Mouse (Mus musculus): ENCODE results near the gene Fut7.
A peak's percentile ranks its signal among the peaks of the same experiment; 100 is the strongest.
"Not testable (repeated sequence)": the region's sequence is repeated elsewhere in the genome, so short reads cannot be mapped to it uniquely, and the experiment has no call there.

Fut7 gene

GRCm38 (mm10) chr2:25422587-25423410 lies at the start of gene Fut7:
Gene Fut7 (plus strand): TSS chr2:25423267.
- DNase-seq (ENCODE audit: low spot score): no peak

GRCm38 (mm10) chr2:25373431-25373830 lies 49.6 kb upstream of the Fut7 start:
- no peak for DNase-seq (ENCODE audit: low spot score)

DNA sequence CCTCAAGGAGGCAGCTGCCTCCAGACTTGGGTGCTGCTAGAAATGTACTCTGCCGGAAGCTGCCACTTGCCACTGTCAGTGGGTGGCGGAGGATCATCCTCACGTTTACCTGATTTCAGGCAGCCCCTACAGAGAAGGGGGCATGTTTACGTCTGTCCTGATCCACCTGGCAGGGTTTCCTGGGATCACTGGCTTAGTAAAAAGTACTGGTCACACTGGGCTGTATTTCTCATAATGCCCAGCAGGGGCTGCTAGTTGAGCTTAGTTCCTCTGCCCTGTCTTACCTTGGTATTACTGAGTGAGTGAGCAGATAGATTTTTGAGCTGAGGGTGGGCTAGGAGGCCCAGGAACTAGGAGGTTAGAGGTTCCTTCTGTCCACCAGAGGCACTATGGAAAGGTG lies 46.5 kb upstream of the Fut7 start:
- no peak for DNase-seq (ENCODE audit: low spot score)

DNA sequence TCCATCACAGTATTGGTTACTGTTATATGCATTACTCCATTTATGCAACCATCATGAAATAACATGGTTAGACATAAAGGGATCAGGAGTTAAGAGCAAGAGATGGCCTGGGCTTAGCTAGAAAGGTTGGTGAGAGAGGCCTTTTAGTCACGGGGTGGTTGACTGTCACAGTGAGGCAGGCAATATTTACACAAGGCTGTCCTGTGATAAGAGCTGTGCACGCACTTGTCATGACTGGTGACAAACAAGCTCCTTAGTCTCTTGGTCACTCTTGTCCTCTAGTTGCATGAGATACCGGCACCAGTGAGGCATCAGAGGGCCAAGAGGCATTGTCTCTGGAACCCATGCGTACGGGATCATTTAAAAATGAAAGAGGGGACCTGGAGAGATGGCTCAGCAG lies 38.6 kb upstream of the Fut7 start:
- no peak for DNase-seq (ENCODE audit: low spot score)

DNA sequence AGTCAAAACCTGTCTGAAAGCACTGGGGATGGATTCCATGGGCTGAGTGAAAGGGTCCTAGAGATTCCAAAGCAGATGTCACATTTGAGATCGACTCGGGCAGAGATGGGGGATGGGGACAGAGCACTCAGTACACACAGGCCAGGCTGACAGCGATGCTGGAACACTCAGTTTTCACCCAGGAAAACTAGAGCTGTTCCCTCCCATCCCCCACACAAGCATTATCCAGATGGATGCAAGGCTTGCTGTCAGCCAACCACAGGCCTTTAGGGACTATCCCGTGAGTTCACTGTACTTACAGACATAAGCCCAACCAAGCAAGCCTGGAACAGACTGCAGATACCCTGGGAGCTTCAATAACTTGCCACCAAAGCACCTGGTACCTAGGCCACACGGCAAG lies 31.8 kb upstream of the Fut7 start:
- no peak for DNase-seq (ENCODE audit: low spot score)

GRCm38 (mm10) chr2:25394281-25395221 lies 28.5 kb upstream of the Fut7 start:
- no peak for DNase-seq (ENCODE audit: low spot score)

- DNase-seq (ENCODE audit: low spot score): no peak
Measured at GRCm38 (mm10) chr2:25395721-25396596, 27.1 kb upstream of the Fut7 start, which contains the start of gene Entpd2. Gene Entpd2 (plus strand): TSS chr2:25395874.

- DNase-seq (ENCODE audit: low spot score): no peak
Measured at GRCm38 (mm10) chr2:25396597-25396983, 26.5 kb upstream of the Fut7 start.

DNA sequence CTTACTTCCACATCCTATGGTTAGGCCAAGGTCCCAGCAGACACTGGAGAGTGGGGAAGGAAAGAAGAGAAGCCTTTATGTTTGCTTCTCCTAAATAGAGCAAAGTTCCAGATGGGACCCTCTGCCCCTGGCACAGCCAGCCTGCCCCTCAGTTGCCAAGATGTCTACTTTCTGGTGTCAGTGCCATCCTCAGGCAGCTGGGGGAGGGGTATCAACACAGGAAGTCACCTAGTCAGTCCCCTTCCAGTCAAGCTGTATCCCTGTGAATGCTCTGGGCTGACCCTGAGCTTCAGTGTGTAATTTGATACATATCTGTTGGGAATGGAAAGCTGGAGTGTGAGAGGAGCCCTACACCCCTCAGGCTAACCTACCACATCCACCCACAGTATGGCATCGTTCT lies 26.1 kb upstream of the Fut7 start:
- DNase-seq (ENCODE audit: low spot score): no peak

- no peak for DNase-seq (ENCODE audit: low spot score)
Measured at GRCm38 (mm10) chr2:25398065-25398464, 25.0 kb upstream of the Fut7 start.

DNA sequence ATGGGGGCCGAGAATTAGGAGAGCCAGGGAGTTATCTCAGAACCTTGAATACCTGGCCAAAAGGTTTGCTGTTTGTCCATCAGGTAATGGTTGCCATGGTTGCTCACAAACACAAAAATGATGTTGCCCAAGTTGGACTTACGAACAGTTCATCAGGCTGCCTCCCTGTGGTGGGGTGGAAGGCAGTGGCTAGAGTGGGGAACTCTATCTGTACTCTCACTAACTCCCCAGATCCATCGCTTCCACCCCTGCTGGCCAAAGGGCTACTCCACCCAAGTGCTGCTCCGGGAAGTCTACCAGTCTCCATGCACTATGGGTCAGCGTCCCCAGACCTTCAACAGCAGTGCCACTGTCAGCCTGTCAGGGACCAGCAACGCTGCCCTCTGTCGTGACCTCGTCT lies 24.0 kb upstream of the Fut7 start, which contains the start of gene Npdc1:
TSS of gene Npdc1 (plus strand) at position 301 of the 400 bp plus-strand sequence.
- DNase-seq (ENCODE audit: low spot score): no peak

DNA sequence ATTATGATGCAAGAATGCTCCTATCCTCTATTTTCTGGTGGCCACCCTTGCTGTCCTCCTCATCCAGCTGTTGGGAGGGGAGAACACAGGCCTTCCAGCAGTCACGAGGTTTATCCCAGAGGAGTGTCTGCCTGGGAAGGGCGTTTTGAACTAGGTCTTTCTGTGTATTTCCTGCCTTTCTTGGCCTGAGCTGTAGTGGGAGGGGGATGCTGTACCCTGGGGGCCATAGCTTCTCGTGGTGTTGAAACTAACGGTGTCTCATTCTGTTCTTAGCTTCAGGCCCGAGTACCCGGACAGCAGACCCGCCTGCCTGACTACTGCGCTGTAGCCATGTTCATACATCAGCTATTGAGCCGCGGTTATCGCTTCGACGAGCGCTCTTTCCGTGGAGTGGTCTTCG lies 22.8 kb upstream of the Fut7 start:
- DNase-seq (ENCODE audit: low spot score): no peak

DNA sequence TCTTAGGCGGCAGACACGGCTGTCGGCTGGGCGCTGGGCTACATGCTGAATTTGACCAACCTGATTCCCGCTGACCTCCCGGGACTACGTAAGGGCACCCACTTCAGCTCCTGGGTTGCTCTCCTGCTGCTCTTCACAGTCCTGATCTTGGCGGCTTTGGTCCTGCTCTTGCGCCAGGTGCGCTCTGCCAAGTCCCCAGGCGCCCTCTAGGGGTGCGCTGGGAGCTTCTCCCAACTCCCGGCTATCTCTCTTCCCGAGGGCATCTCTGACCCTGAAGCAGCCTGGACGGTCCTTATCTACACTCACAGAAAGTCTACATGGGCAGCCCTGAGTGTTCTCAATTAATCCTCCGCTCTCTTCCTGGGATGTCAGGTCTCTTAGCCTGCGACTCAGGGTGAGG lies 22.3 kb upstream of the Fut7 start:
- peak; percentile 59 for DNase-seq (ENCODE audit: low spot score)

DNA sequence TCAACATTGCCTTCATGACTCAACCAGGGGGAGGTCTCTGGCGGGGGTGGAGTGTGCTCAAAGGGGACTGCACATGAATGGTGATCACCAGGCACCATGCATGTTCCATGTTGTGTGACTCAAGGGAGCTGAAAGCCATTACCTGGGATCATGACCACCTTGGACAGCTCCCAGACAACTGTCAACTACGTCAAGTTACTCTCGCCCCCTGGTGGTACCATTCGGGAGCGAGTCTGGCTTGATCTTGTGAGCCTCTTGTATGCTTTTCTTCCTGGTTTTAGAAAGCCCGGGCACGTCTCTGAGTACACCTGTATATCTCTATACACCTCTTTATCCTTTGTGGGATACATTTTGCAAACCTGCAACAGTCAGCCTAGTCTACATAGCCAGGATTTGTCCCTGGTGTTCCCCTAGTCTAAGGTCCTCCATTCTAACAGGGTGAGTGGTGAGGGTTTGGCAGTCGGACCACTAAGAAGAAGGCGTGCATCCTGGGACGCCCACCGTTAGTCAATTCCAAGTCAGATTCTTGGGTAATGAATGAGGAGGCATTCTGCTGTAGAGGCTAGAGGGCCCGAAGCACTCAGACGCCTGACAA lies 20.6 kb upstream of the Fut7 start:
- no peak for DNase-seq (ENCODE audit: low spot score)

DNA sequence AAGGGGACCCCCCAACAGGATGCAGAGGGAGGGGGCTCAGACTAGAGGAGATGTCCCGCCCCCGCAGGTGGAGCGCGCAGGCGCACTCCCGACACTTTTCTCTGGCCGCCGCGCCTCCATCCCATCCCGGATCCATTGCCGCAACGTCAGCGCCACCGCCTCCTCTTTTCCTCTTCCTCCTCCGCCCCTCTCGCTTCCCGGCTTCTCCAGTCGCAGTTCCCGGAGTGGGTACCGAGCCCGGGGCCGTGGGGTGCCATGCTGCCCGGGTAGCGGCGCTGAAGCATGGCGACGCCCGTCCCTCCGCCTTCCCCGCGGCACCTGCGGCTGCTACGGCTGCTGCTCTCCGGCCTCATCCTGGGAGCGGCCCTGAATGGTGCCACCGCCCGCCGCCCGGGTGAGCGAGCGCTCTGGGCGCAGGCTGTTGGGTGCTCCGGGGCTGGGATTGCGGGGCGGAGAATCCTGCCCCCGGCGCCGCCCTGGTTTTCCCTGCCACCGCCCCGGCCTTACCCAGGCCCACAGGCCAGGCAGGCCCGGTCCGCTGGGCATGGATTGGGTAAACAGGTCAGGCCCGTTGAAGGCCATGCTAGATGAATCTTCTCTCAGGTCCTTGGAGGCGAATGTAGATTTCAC lies 20.0 kb upstream of the Fut7 start:
- peak; percentile 61 for DNase-seq (ENCODE audit: low spot score)

DNA sequence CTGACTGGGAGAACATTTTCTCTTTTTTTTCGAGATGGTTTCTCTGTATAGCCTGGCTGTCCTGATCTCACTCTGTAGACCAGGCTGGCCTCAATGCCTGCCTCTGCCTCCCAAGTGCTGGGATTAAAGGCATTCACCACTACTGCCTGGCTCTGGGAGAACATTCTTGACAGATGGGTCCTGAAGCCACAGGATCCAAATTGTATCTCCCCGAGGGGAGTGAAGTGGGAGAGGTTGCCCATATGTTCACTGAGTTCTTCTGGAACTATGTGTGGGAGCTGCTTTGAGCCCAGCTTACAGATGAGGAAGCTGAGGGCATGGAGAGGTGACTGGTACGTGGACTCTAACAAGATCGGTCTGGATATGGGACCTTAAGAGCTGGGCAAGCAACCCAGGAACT lies 19.1 kb upstream of the Fut7 start:
- DNase-seq (ENCODE audit: low spot score): no peak

GRCm38 (mm10) chr2:25408908-25409307 lies 14.2 kb upstream of the Fut7 start:
- DNase-seq (ENCODE audit: low spot score): no peak

- DNase-seq (ENCODE audit: low spot score): not testable (repeated sequence)
Measured at GRCm38 (mm10) chr2:25413436-25413835, 9.6 kb upstream of the Fut7 start.

DNA sequence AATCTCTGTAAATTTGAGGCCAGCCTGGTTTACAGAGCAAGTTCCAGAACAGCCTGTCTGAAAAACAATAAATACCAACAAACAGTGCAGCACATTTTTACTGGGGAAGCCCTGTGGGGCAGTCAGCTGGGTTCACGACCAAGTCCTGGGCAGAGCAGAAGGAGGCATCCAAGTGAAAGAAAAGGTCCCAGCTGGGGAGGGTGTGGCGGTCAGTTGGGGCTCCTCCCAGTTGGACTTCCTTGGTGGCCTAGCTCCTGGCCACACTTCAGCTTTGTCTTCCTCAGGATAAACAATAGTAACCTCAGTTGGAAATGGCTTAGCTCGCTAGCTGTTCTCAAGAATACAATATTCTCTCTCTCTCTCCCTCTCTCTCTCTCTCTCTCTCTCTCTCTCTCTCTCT lies 5.6 kb upstream of the Fut7 start:
- no peak for DNase-seq (ENCODE audit: low spot score)

DNA sequence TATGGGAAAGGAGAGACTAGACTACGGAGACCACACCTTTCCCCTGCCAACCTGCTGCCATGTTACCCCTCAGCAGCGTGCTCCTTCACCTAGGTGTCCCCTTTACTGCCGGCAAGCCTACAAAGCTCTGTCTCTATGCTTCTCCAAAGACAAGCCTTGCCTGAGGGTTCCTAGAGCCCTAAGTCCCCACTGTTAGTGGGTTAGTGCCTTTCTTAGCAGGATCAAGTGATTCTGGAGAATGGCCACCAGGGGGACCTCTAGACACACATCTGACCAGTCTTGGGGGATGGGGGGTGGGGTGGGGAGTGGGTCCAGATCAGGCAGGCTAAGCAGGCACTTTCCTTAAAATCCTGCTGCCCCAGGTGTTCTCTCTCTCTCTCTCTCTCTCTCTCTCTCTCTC lies 1.2 kb upstream of the Fut7 start:
- no peak for DNase-seq (ENCODE audit: low spot score)

DNA sequence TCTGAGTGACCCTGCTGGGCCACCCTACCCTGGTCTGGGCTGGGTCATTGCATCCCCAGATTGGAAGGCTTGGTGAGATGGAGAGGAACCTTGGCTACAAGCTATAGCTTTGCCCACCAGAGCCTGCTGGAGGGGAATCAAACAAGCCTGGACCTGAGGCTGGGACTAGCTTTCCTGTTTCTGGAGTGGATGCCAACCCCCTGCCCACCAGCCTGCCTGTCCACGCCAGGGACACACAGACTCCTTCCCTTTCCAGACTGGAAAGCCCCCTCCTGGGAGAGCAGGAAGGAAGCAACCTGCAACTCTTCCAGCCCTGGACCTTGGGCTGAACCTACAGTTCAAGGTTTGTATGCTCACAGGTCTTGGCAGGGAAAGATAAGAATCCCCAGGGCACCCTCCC lies 559 bp downstream of the Fut7 start:
- no peak for DNase-seq (ENCODE audit: low spot score)
